Mouse (Mus musculus): ENCODE results near the gene Tgm3. TPM values are rescaled to one million over a fixed set of nuclear protein-coding genes. Genes with fewer than 3 reads are reported as not detected.

Gene Tgm3
- polyA plus RNA-seq (2021): 0.01 TPM

- no peak for TF ChIP-seq CTCF (IDR thresholded peaks at IDR 0.05)
- POLR2A ChIA-PET: no interaction called here
- in situ Hi-C loops (cut with MboI; ENCODE audit: low pct_unique_long_range_greater_than_20kb): no loop called here
- peaks cover 14% of the 10 kb centered on the region for H3K27me3 ChIP-seq
- CTCF ChIA-PET: no interaction called here
- no peak for DNase-seq (ENCODE audit: low read depth, low spot score)
- ATAC-seq: no peak
These were observed at the start of gene Tgm3 for GRCm38 (mm10) chr2:130012026-130012425. TSS of gene Tgm3 (plus strand) at chr2:130012349.

GRCm38 (mm10) chr2:129980608-129981007, 31.5 kb upstream of the Tgm3 start:
- POLR2A ChIA-PET: no interaction called here
- in situ Hi-C loops (cut with MboI; ENCODE audit: low pct_unique_long_range_greater_than_20kb): no loop called here
- no peak for ATAC-seq

GRCm38 (mm10) chr2:129987527-129988045, 24.6 kb upstream of the Tgm3 start:
- DNase-seq (ENCODE audit: low read depth, low spot score) (no peak), ATAC-seq (no peak)
- TF ChIP-seq CTCF (IDR thresholded peaks at IDR 0.05): no peak
- ChIA-PET POLR2A (no interaction called here), CTCF (no interaction called here)
- H3K27me3 ChIP-seq: peaks cover 28% of the 10 kb centered on the region
- in situ Hi-C loops (cut with MboI; ENCODE audit: low pct_unique_long_range_greater_than_20kb): no loop called here

More at GRCm38 (mm10) chr2:129980608-129981007, 31.5 kb upstream of the Tgm3 start:
- TF ChIP-seq CTCF (IDR thresholded peaks at IDR 0.05): no peak
- CTCF ChIA-PET: no interaction called here
- DNase-seq (ENCODE audit: low read depth, low spot score): no peak
- H3K27me3 ChIP-seq: peaks cover 21% of the 10 kb centered on the region

GRCm38 (mm10) chr2:129989646-129990045, 22.5 kb upstream of the Tgm3 start:
- TF ChIP-seq CTCF (IDR thresholded peaks at IDR 0.05): no peak
- ChIA-PET POLR2A (no interaction called here), CTCF (no interaction called here)
- in situ Hi-C loops (cut with MboI; ENCODE audit: low pct_unique_long_range_greater_than_20kb): no loop called here
- ATAC-seq: no peak
- H3K27me3 ChIP-seq: peaks cover 24% of the 10 kb centered on the region
- no peak for DNase-seq (ENCODE audit: low read depth, low spot score)

- no peak for TF ChIP-seq CTCF (IDR thresholded peaks at IDR 0.05)
- DNase-seq (ENCODE audit: low read depth, low spot score) (no peak), ATAC-seq (no peak)
- peaks cover 18% of the 10 kb centered on the region for H3K27me3 ChIP-seq
- in situ Hi-C loops (cut with MboI; ENCODE audit: low pct_unique_long_range_greater_than_20kb): no loop called here
- ChIA-PET CTCF (no interaction called here), POLR2A (no interaction called here)
These were observed 17.7 kb upstream of the Tgm3 start for GRCm38 (mm10) chr2:129994468-129994867.

- no peak for TF ChIP-seq CTCF (IDR thresholded peaks at IDR 0.05)
- DNase-seq (ENCODE audit: low read depth, low spot score): no peak
- H3K27me3 ChIP-seq: peaks cover 32% of the 10 kb centered on the region
- no peak for ATAC-seq
- ChIA-PET POLR2A (no interaction called here), CTCF (no interaction called here)
- in situ Hi-C loops (cut with MboI; ENCODE audit: low pct_unique_long_range_greater_than_20kb): no loop called here
These were observed 13.7 kb upstream of the Tgm3 start for GRCm38 (mm10) chr2:129998476-129998875.

GRCm38 (mm10) chr2:129999296-129999695, 12.9 kb upstream of the Tgm3 start:
- ChIA-PET POLR2A (no interaction called here), CTCF (no interaction called here)
- no peak for TF ChIP-seq CTCF (IDR thresholded peaks at IDR 0.05)
- ATAC-seq: no peak
- in situ Hi-C loops (cut with MboI; ENCODE audit: low pct_unique_long_range_greater_than_20kb): no loop called here
- H3K27me3 ChIP-seq: peaks cover 40% of the 10 kb centered on the region
- no peak for DNase-seq (ENCODE audit: low read depth, low spot score)

- ChIA-PET CTCF (no interaction called here), POLR2A (no interaction called here)
- TF ChIP-seq CTCF (IDR thresholded peaks at IDR 0.05): no peak
- H3K27me3 ChIP-seq: peaks cover 41% of the 10 kb centered on the region
- in situ Hi-C loops (cut with MboI; ENCODE audit: low pct_unique_long_range_greater_than_20kb): no loop called here
- ATAC-seq (no peak), DNase-seq (ENCODE audit: low read depth, low spot score) (no peak)
These were observed 11.5 kb upstream of the Tgm3 start for GRCm38 (mm10) chr2:130000601-130001000.

- ChIA-PET CTCF (no interaction called here), POLR2A (no interaction called here)
- TF ChIP-seq CTCF (IDR thresholded peaks at IDR 0.05): no peak
- in situ Hi-C loops (cut with MboI; ENCODE audit: low pct_unique_long_range_greater_than_20kb): no loop called here
- ATAC-seq (no peak), DNase-seq (ENCODE audit: low read depth, low spot score) (no peak)
- H3K27me3 ChIP-seq: peaks cover 43% of the 10 kb centered on the region
These were observed 8.1 kb upstream of the Tgm3 start for GRCm38 (mm10) chr2:130004046-130004445.

GRCm38 (mm10) chr2:130009371-130009770, 2.8 kb upstream of the Tgm3 start:
- no peak for TF ChIP-seq CTCF (IDR thresholded peaks at IDR 0.05)
- DNase-seq (ENCODE audit: low read depth, low spot score): no peak
- in situ Hi-C loops (cut with MboI; ENCODE audit: low pct_unique_long_range_greater_than_20kb): no loop called here
- no peak for ATAC-seq
- CTCF ChIA-PET: no interaction called here
- H3K27me3 ChIP-seq: peaks cover 30% of the 10 kb centered on the region
- POLR2A ChIA-PET: no interaction called here

- CTCF ChIA-PET: no interaction called here
- no peak for TF ChIP-seq CTCF (IDR thresholded peaks at IDR 0.05)
- ATAC-seq (no peak), DNase-seq (ENCODE audit: low read depth, low spot score) (no peak)
- POLR2A ChIA-PET: no interaction called here
- in situ Hi-C loops (cut with MboI; ENCODE audit: low pct_unique_long_range_greater_than_20kb): no loop called here
- H3K27me3 ChIP-seq: peaks cover 9% of the 10 kb centered on the region
These were observed 1.5 kb downstream of the Tgm3 start for GRCm38 (mm10) chr2:130013646-130014045.

GRCm38 (mm10) chr2:130015196-130015595, 3.0 kb downstream of the Tgm3 start:
- CTCF ChIA-PET: no interaction called here
- POLR2A ChIA-PET: no interaction called here
- DNase-seq (ENCODE audit: low read depth, low spot score): no peak
- no peak for TF ChIP-seq CTCF (IDR thresholded peaks at IDR 0.05)
- in situ Hi-C loops (cut with MboI; ENCODE audit: low pct_unique_long_range_greater_than_20kb): no loop called here
- ATAC-seq: no peak
- peaks cover under 1% of the 10 kb centered on the region for H3K27me3 ChIP-seq
